Mouse (Mus musculus): ENCODE measurements around the gene Cldn24. TPM values are rescaled to one million over a fixed set of nuclear protein-coding genes. Genes with fewer than 3 reads are reported as not detected.
"Not testable (repeated sequence)": the region's sequence is repeated elsewhere in the genome, so short reads cannot be mapped to it uniquely, and the experiment has no call there.

Gene Cldn24
- polyA plus RNA-seq, 1 experiment from 2014 or later: not detected

GRCm38 (mm10) chr8:47820914-47821772 is 800 bp upstream of the Cldn24 start:
- 0 out of 2 replicates have a peak, but pooled peaks cover 3% of the 10 kb centered on the region for H3K4me1 ChIP-seq (ENCODE audit: control insufficient read depth, insufficient read depth, low read length)
- DNase-seq: no peak
- ATAC-seq (ENCODE audit: low FRiP score, low TSS enrichment): no peak
- H3K36me3 ChIP-seq (ENCODE audit: control insufficient read depth, insufficient read depth, low read length): no peaks in the 10 kb centered on the region
- H3K9ac ChIP-seq (replicated peaks; ENCODE audit: low read length): no peak overlapping the region
- no peaks in the 10 kb centered on the region for H3K9me3 ChIP-seq (ENCODE audit: control insufficient read depth, low read length)
- 84% methylated on average over 20 of the region's 20 CpGs for WGBS
- H3K27ac ChIP-seq (replicated peaks; ENCODE audit: low read depth, low read length): no peak overlapping the region
- H3K4me2 ChIP-seq (ENCODE audit: low read length): no peak overlapping the region
- H3K4me3 ChIP-seq (replicated peaks; ENCODE audit: low read depth, low read length): no peak overlapping the region
- H3K27me3 ChIP-seq (ENCODE audit: control insufficient read depth, insufficient read depth, low read length): no peaks in the 10 kb centered on the region

- not testable (repeated sequence) for DNase-seq
Measured at GRCm38 (mm10) chr8:47822541-47822940, 598 bp downstream of the Cldn24 start.

GRCm38 (mm10) chr8:47823777-47824176 is 1.8 kb downstream of the Cldn24 start:
- no peak overlapping the region for H3K4me2 ChIP-seq (ENCODE audit: low read length)
- no peak overlapping the region for H3K27ac ChIP-seq (replicated peaks; ENCODE audit: low read depth, low read length)
- no peaks in the 10 kb centered on the region for H3K27me3 ChIP-seq (ENCODE audit: control insufficient read depth, insufficient read depth, low read length)
- 0 out of 2 replicates have a peak, but pooled peaks cover 3% of the 10 kb centered on the region for H3K4me1 ChIP-seq (ENCODE audit: control insufficient read depth, insufficient read depth, low read length)
- H3K36me3 ChIP-seq (ENCODE audit: control insufficient read depth, insufficient read depth, low read length): no peaks in the 10 kb centered on the region
- 52% methylated on average over 10 of the region's 10 CpGs for WGBS
- no peak overlapping the region for H3K9ac ChIP-seq (replicated peaks; ENCODE audit: low read length)
- peak; percentile 31 for DNase-seq
- no peak for ATAC-seq (ENCODE audit: low FRiP score, low TSS enrichment)
- H3K9me3 ChIP-seq (ENCODE audit: control insufficient read depth, low read length): no peaks in the 10 kb centered on the region
- H3K4me3 ChIP-seq (replicated peaks; ENCODE audit: low read depth, low read length): no peak overlapping the region

More at GRCm38 (mm10) chr8:47822541-47822940, 598 bp downstream of the Cldn24 start:
- not testable (repeated sequence) for H3K27ac ChIP-seq (replicated peaks; ENCODE audit: low read depth, low read length); ATAC-seq (ENCODE audit: low FRiP score, low TSS enrichment); H3K4me1 ChIP-seq (ENCODE audit: control insufficient read depth, insufficient read depth, low read length); H3K9me3 ChIP-seq (ENCODE audit: control insufficient read depth, low read length); H3K4me2 ChIP-seq (ENCODE audit: low read length); H3K36me3 ChIP-seq (ENCODE audit: control insufficient read depth, insufficient read depth, low read length); H3K27me3 ChIP-seq (ENCODE audit: control insufficient read depth, insufficient read depth, low read length); H3K4me3 ChIP-seq (replicated peaks; ENCODE audit: low read depth, low read length); H3K9ac ChIP-seq (replicated peaks; ENCODE audit: low read length)
- WGBS: 93% methylated on average over 7 of the region's 9 CpGs

GRCm38 (mm10) chr8:47824182-47824581 is 2.2 kb downstream of the Cldn24 start, which contains the start of gene Cldn22:
Cldn22 (plus strand) TSS chr8:47824482.
- no peak within 1 kb of the TSS for H3K4me3 ChIP-seq (replicated peaks; ENCODE audit: low read depth, low read length)
- no peaks in the 10 kb centered on the region for H3K9me3 ChIP-seq (ENCODE audit: control insufficient read depth, low read length)
- DNase-seq (peak; percentile 16), ATAC-seq (ENCODE audit: low FRiP score, low TSS enrichment) (no peak)
- 0 out of 2 replicates have a peak, but pooled peaks cover 3% of the 10 kb centered on the region for H3K4me1 ChIP-seq (ENCODE audit: control insufficient read depth, insufficient read depth, low read length)
- H3K4me2 ChIP-seq (ENCODE audit: low read length): no peak within 1 kb of the TSS
- H3K9ac ChIP-seq (replicated peaks; ENCODE audit: low read length): no peak within 1 kb of the TSS
- H3K36me3 ChIP-seq (ENCODE audit: control insufficient read depth, insufficient read depth, low read length): no peaks in the 10 kb centered on the region
- H3K27ac ChIP-seq (replicated peaks; ENCODE audit: low read depth, low read length): no peak within 1 kb of the TSS
- H3K27me3 ChIP-seq (ENCODE audit: control insufficient read depth, insufficient read depth, low read length): no peaks in the 10 kb centered on the region
- WGBS: 32% methylated on average over 13 of the region's 13 CpGs

GRCm38 (mm10) chr8:47825596-47825995 is 3.7 kb downstream of the Cldn24 start:
- no peak overlapping the region for H3K27ac ChIP-seq (replicated peaks; ENCODE audit: low read depth, low read length)
- ATAC-seq (ENCODE audit: low FRiP score, low TSS enrichment) (no peak), DNase-seq (no peak)
- H3K36me3 ChIP-seq (ENCODE audit: control insufficient read depth, insufficient read depth, low read length): no peaks in the 10 kb centered on the region
- H3K27me3 ChIP-seq (ENCODE audit: control insufficient read depth, insufficient read depth, low read length): no peaks in the 10 kb centered on the region
- no peaks in the 10 kb centered on the region for H3K9me3 ChIP-seq (ENCODE audit: control insufficient read depth, low read length)
- no peak overlapping the region for H3K9ac ChIP-seq (replicated peaks; ENCODE audit: low read length)
- H3K4me3 ChIP-seq (replicated peaks; ENCODE audit: low read depth, low read length): no peak overlapping the region
- H3K4me1 ChIP-seq (ENCODE audit: control insufficient read depth, insufficient read depth, low read length): 0 out of 2 replicates have a peak, but pooled peaks cover 3% of the 10 kb centered on the region
- no peak overlapping the region for H3K4me2 ChIP-seq (ENCODE audit: low read length)
- WGBS: 55% methylated on average over 5 of the region's 5 CpGs

- 91% methylated on average over 9 of the region's 9 CpGs for WGBS
- Histone ChIP-seq H3K4me2 (ENCODE audit: low read length) (no peak overlapping the region), H3K27me3 (ENCODE audit: control insufficient read depth, insufficient read depth, low read length) (no peaks in the 10 kb centered on the region), H3K9ac (replicated peaks; ENCODE audit: low read length) (no peak overlapping the region), H3K4me1 (ENCODE audit: control insufficient read depth, insufficient read depth, low read length) (0 out of 2 replicates have a peak, but pooled peaks cover 3% of the 10 kb centered on the region), H3K9me3 (ENCODE audit: control insufficient read depth, low read length) (no peaks in the 10 kb centered on the region), H3K4me3 (replicated peaks; ENCODE audit: low read depth, low read length) (no peak overlapping the region), H3K36me3 (ENCODE audit: control insufficient read depth, insufficient read depth, low read length) (no peaks in the 10 kb centered on the region), H3K27ac (replicated peaks; ENCODE audit: low read depth, low read length) (no peak overlapping the region)
- ATAC-seq (ENCODE audit: low FRiP score, low TSS enrichment): no peak
- DNase-seq: no peak
Measured at GRCm38 (mm10) chr8:47826911-47827310, 5.0 kb downstream of the Cldn24 start.

- Histone ChIP-seq H3K9ac (replicated peaks; ENCODE audit: low read length) (no peak overlapping the region), H3K4me2 (ENCODE audit: low read length) (no peak overlapping the region), H3K27me3 (ENCODE audit: control insufficient read depth, insufficient read depth, low read length) (no peaks in the 10 kb centered on the region), H3K9me3 (ENCODE audit: control insufficient read depth, low read length) (no peaks in the 10 kb centered on the region), H3K36me3 (ENCODE audit: control insufficient read depth, insufficient read depth, low read length) (no peaks in the 10 kb centered on the region), H3K27ac (replicated peaks; ENCODE audit: low read depth, low read length) (no peak overlapping the region), H3K4me3 (replicated peaks; ENCODE audit: low read depth, low read length) (no peak overlapping the region), H3K4me1 (ENCODE audit: control insufficient read depth, insufficient read depth, low read length) (no peaks in the 10 kb centered on the region)
- no peak for DNase-seq
- WGBS: 74% methylated on average over 6 of the region's 6 CpGs
- no peak for ATAC-seq (ENCODE audit: low FRiP score, low TSS enrichment)
Measured at GRCm38 (mm10) chr8:47832616-47833015, 10.7 kb downstream of the Cldn24 start.

GRCm38 (mm10) chr8:47833944-47834343 is 12.0 kb downstream of the Cldn24 start:
- Histone ChIP-seq H3K4me1 (ENCODE audit: control insufficient read depth, insufficient read depth, low read length) (no peaks in the 10 kb centered on the region), H3K4me3 (replicated peaks; ENCODE audit: low read depth, low read length) (no peak overlapping the region), H3K36me3 (ENCODE audit: control insufficient read depth, insufficient read depth, low read length) (no peaks in the 10 kb centered on the region), H3K27me3 (ENCODE audit: control insufficient read depth, insufficient read depth, low read length) (no peaks in the 10 kb centered on the region), H3K9me3 (ENCODE audit: control insufficient read depth, low read length) (no peaks in the 10 kb centered on the region), H3K4me2 (ENCODE audit: low read length) (no peak overlapping the region), H3K27ac (replicated peaks; ENCODE audit: low read depth, low read length) (no peak overlapping the region), H3K9ac (replicated peaks; ENCODE audit: low read length) (no peak overlapping the region)
- no peak for DNase-seq
- 91% methylated on average over 1 of the region's 1 CpGs for WGBS
- no peak for ATAC-seq (ENCODE audit: low FRiP score, low TSS enrichment)

GRCm38 (mm10) chr8:47843063-47843462 is 21.1 kb downstream of the Cldn24 start:
- DNase-seq (no peak), ATAC-seq (ENCODE audit: low FRiP score, low TSS enrichment) (no peak)
- Histone ChIP-seq H3K27ac (replicated peaks; ENCODE audit: low read depth, low read length) (no peak overlapping the region), H3K4me1 (ENCODE audit: control insufficient read depth, insufficient read depth, low read length) (no peaks in the 10 kb centered on the region), H3K27me3 (ENCODE audit: control insufficient read depth, insufficient read depth, low read length) (no peaks in the 10 kb centered on the region), H3K4me2 (ENCODE audit: low read length) (no peak overlapping the region), H3K9ac (replicated peaks; ENCODE audit: low read length) (no peak overlapping the region), H3K36me3 (ENCODE audit: control insufficient read depth, insufficient read depth, low read length) (peaks cover 17% of the 10 kb centered on the region), H3K4me3 (replicated peaks; ENCODE audit: low read depth, low read length) (no peak overlapping the region), H3K9me3 (ENCODE audit: control insufficient read depth, low read length) (no peaks in the 10 kb centered on the region)
- 84% methylated on average over 7 of the region's 7 CpGs for WGBS

Data from midbrain, embryonic 14.5 days (tissue).